Mouse (Mus musculus): ENCODE results near the gene Mef2a.
"Not testable (repeated sequence)": the region's sequence is repeated elsewhere in the genome, so short reads cannot be mapped to it uniquely, and the experiment has no call there.

Mef2a gene

DNA sequence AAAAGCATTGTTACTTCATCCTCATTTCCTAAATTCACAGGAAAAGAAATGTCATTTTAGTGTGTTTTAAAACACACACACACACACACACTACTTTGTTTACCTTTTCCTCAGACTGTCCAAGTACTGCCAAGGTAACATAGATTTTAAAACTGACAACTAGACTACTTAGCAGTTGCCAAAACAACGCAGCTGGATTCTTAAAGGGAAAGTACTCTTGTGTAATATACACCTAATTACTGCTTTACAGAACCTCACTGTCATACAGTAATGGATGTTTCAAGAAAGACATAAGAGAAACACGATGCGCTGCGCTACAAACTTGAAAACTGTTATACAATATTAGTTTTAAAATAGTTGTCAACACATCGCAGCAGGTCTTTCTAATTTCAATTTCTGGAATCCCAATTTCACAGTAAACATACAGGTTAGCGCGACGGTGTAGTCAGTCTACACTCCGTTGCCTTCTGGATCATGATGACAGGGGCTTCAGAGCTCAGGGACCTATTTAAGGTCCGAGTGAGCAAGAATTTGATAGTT lies 1.2 kb downstream of the Mef2a start:
- DNase-seq (ENCODE audit: low spot score in 2 of 2) = no peak

GRCm38 (mm10) chr7:67369645-67370044 lies 3.0 kb downstream of the Mef2a start:
- DNase-seq (ENCODE audit: low spot score in 2 of 2) = no peak

DNA sequence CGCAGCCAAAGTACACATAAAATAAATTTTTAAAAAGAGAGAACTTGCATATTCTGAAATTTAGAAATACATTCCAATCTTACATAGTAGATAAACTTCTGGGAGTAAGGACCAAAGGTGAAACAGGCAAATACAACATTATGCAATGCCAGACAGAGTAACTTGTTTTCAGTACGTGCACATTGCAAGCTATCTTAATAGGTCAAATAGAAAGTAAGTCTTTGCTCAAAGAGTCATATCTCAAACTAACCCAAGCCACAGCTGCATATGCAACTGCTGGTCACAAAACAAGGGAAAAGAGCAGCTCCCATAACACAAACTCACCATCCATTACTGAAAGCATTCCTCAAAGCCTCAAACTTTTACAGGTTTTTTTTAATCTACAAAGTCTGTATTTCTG lies 4.3 kb downstream of the Mef2a start:
- no peak for DNase-seq (ENCODE audit: low spot score in 2 of 2)

- DNase-seq (ENCODE audit: low spot score in 2 of 2) = no peak
Observed at GRCm38 (mm10) chr7:67360588-67360987, 12.1 kb downstream of the Mef2a start.

DNA sequence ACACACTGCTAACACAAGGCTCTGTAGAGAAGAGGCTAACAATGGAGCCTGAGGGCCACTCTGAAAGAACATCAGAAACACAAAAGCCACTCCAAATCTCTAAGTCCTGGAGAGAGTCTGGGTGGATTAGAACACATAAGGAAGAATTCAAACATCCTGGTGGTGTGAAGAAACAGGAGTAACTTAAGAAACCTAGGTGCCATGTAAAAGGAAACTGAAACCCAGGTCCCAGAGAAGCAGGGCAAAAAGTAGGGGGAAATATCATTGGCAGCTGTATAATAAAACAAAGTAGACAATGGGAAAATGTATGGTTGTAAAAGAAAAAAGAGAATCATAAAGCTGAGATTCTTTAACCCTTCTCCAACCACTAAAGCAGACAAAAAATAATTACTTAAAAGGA lies 12.8 kb downstream of the Mef2a start:
- no peak for DNase-seq (ENCODE audit: low spot score in 2 of 2)

DNA sequence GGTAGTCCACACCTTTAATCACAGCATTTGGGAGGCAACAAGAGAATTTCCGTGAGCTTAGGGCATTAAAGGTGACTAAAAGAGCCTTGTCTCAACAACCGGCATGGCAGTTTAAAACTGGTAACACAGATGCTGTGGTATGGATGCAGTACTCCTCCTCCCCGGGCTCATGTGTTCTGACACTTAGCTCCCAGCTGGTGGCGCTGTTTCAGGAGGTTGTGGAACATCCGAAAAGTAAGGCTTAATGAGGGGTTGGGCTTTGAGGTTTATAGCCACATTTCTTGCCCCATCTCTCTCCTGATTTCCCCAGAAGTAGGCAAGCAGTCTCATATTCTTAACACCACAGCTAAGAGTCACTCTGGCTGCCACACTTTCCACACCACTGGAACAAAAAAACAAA lies 16.8 kb downstream of the Mef2a start:
- no peak for DNase-seq (ENCODE audit: low spot score in 2 of 2)

- DNase-seq (ENCODE audit: low spot score in 2 of 2) = no peak
Observed at GRCm38 (mm10) chr7:67353667-67354066, 19.0 kb downstream of the Mef2a start.

- DNase-seq (ENCODE audit: low spot score in 2 of 2) = no peak
Observed at GRCm38 (mm10) chr7:67352989-67353388, 19.7 kb downstream of the Mef2a start.

DNA sequence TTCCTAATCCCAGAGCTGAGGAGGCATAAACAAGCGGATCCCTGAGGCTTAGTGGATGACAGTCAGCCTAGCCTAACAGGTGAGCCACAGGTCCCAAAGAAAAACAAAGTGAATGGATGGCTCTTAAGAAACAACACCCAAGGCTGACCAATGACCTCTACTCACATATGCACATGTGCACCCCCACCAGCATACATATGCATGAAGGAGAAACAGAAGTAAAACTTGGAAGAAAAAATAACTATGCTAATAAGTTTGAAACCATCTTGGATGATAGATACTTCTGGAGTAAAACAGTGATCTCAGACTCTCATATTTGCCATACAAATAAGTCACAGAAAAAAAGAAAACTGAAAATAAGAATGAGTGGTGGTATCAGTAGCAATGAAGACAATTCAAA lies 28.2 kb downstream of the Mef2a start:
- DNase-seq (ENCODE audit: low spot score in 2 of 2) = no peak

- DNase-seq (ENCODE audit: low spot score in 2 of 2) = no peak
Observed at GRCm38 (mm10) chr7:67342067-67342625, 30.5 kb downstream of the Mef2a start.

- DNase-seq (ENCODE audit: low spot score in 2 of 2) = no peak
Observed at GRCm38 (mm10) chr7:67320359-67320758, 52.3 kb downstream of the Mef2a start.

DNA sequence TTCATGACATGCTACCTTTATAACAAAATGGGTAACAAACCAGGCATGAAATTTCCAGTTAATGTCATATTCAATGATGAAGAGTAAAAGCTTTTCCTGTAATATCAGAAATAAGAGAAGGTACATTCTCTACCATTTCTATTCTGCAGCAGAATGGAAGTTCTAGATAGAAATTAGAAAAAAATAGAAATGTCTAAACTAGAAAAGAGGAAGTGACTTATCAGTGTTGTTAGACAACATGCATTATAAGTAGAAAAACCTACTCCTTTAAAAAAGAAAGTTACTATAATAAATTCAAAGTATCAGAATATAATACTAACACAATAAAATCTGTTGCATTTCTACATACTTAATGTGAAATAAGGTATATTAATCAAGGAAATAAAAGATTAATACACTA lies 54.0 kb downstream of the Mef2a start:
- no peak for DNase-seq (ENCODE audit: low spot score in 2 of 2)

- DNase-seq (ENCODE audit: low spot score in 2 of 2) = no peak
Observed at GRCm38 (mm10) chr7:67313200-67313599, 59.5 kb downstream of the Mef2a start.

DNA sequence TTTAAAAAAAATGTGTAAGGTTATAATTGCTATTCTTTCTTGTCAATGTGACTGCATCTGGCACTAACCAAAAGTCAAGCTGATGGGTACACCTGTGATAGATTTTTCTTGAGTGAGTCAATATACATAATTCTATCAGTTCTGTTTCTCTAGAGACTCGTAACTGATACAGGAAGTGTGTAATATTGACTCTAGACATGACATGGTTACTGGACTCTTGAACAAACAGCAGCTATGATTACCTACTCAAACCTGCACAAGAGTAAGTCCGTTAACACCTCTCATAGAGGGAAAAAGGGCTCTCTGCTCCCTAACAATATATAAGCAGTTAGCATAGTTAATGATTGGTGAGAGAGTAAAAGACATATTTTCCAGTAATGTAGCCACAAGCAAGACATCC lies 62.5 kb downstream of the Mef2a start:
- no peak for DNase-seq (ENCODE audit: low spot score in 2 of 2)

DNA sequence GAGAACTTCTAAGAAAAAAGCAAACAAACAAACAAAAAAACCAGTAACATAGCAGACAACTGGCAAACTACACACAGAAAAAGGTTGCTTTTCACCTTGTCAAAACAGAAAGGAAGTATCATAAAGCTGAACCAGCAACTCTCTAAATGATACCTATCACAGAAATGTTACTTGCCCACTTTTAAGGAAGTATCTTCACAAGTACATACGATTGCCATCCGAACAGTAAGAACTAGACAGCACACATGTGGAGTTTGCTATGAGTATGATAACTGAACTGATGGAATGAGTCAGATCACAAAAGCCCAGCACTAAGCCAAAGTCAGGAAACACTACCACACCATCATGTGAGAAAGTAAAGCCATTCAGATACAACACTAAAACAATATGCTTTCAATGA lies 64.6 kb downstream of the Mef2a start:
- DNase-seq (ENCODE audit: low spot score in 2 of 2) = no peak

DNA sequence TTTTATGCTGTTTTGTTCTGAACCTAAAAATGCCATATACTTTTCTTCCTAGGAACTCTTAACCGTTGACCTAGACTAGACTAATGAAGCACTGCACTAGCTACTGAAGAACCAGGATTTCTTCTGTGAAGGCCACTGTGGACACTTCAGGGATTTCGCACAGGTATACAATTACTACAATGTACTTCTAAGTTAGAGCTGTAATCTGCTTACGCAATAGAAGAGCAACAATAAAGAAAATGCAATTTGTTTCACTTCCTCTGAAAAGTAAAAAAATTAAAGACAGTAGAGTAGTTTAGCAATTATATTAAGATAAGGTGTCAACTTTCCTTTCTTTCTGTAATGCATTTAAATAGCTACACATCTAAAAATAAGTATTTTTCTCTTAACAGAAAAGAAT lies 65.6 kb downstream of the Mef2a start:
- no peak for DNase-seq (ENCODE audit: low spot score in 2 of 2)

- no peak for DNase-seq (ENCODE audit: low spot score in 2 of 2)
Observed at GRCm38 (mm10) chr7:67304937-67305336, 67.7 kb downstream of the Mef2a start.

GRCm38 (mm10) chr7:67296419-67296818 lies 76.2 kb downstream of the Mef2a start:
- DNase-seq (ENCODE audit: low spot score in 2 of 2) = no peak

GRCm38 (mm10) chr7:67291356-67291755 lies 81.3 kb downstream of the Mef2a start:
- DNase-seq (ENCODE audit: low spot score in 2 of 2) = no peak

GRCm38 (mm10) chr7:67287456-67287855 lies 85.2 kb downstream of the Mef2a start:
- no peak for DNase-seq (ENCODE audit: low spot score in 2 of 2)

DNA sequence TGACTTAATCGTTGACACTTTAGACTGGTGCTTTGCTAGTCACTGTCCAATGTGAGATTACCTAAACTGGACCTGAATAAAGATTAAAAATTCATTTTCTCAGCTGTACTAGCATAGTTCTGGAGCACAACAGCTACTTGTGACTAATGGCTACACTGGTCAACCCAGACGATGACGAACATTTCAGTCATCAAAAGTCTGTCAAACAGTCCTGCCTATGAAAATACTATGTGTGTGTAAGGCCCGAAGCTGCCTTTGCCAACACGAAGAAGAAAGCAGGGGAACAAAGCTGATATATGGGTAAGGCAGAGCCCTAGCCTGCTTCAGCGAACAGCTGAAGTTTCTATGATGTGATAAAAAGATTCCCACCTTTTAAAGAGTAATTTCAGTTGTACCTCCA lies 89.1 kb downstream of the Mef2a start:
- no peak for DNase-seq (ENCODE audit: low spot score in 2 of 2)

GRCm38 (mm10) chr7:67270447-67270846 lies 102.2 kb downstream of the Mef2a start:
- not testable (repeated sequence) for DNase-seq (ENCODE audit: low spot score in 2 of 2)

- peak in 1 of 2 experiments; percentile 44 for DNase-seq (ENCODE audit: low spot score in 2 of 2)
Observed at GRCm38 (mm10) chr7:67259828-67260563, 112.7 kb downstream of the Mef2a start.
